Mouse (Mus musculus) thymus, adult 2 months (tissue): ENCODE measurements at regions not wholly inside any gene's neighbourhood (a gene's known extent, or its start where the extent isn't known, plus 50 kb on each side); places are given as distances from the start of the nearest gene placed in this dataset.

Experiments
- CTCF ChIP-seq: fragments of 200-500 bp; IDR thresholded peaks from 2 replicates; pipeline ENCODE4 v1.5.1; 2012; ENCODE audit warnings: mild to moderate bottlenecking, control low read depth, low read length, moderate library complexity, borderline replicate concordance; ENCODE audit not compliant: control insufficient read depth, poor library complexity, insufficient read depth; ENCODE audit errors: extremely low read depth
- POLR2A ChIP-seq: fragments of 200-500 bp; IDR thresholded peaks from 2 replicates; pipeline ENCODE4 v1.6.1; 2012; ENCODE audit warnings: mild to moderate bottlenecking, low read length, control low read depth, moderate library complexity; ENCODE audit not compliant: control insufficient read depth, poor library complexity, insufficient read depth; ENCODE audit errors: extremely low read depth

DNA sequence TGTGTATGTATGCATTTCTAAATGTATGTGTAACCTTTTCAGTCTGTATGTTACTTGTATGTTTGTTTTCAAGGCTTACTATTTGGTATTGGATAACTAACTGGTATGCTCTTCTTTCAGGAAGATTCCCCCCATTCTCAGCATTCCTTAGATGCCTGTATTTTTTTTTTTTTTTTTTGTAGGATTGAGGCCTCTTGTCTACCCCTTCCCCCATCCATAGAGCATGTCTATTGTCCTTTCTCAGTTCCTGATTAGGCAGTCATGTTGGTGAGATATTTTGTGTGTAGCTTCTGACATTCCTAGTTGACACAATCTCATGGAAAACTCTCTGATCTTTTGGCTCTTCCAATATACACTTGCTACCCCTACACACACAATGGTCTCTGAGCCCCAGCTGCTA, 262.8 kb upstream of the Tbc1d2b start:
- TF ChIP-seq CTCF (no peak), POLR2A (no peak)
